Mouse (Mus musculus): ENCODE data around the gene Phlpp1.

DNA sequence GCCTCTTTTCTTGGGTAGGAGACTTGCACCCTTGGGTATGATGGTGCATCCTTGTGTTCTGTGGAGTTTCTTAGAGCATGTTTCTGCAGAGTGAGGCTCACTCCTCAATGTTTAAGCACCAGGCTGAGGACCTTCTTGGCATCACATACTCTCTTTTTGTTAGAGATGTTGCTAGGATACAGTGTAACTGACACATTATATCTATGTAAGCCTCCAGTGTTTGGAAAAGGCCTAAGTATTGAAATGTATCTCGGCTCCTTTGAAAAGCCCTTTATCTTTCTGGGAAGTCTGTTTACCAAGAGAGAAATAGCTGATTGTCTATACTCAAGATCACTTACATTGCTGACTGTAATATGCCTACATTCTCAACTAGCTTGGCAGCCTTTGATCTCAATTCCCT lies 208.9 kb downstream of the Phlpp1 start:
- TF ChIP-seq CTCF (IDR thresholded peaks at IDR 0.05; ENCODE audit: borderline replicate concordance, extremely low read depth, insufficient read depth, insufficient read length) (no peak), POLR2A (IDR thresholded peaks at IDR 0.05; ENCODE audit: borderline replicate concordance, extremely low read depth, insufficient read depth, insufficient read length, poor library complexity, severe bottlenecking) (no peak)

Data from brain, embryonic 14.5 days (tissue).